Mouse (Mus musculus) neural tube, embryonic 10.5 days (tissue): ENCODE measurements around the gene Rsph3b.
"Not testable (repeated sequence)": the region's sequence is repeated elsewhere in the genome, so short reads cannot be mapped to it uniquely, and the experiment has no call there.

Source experiments
- DNase-seq: peaks from one replicate; pipeline ENCODE4 v3.0.0-alpha.2; 2017; ENCODE audit warnings: low spot score; ENCODE audit errors: extremely low spot score

Rsph3b gene

DNA sequence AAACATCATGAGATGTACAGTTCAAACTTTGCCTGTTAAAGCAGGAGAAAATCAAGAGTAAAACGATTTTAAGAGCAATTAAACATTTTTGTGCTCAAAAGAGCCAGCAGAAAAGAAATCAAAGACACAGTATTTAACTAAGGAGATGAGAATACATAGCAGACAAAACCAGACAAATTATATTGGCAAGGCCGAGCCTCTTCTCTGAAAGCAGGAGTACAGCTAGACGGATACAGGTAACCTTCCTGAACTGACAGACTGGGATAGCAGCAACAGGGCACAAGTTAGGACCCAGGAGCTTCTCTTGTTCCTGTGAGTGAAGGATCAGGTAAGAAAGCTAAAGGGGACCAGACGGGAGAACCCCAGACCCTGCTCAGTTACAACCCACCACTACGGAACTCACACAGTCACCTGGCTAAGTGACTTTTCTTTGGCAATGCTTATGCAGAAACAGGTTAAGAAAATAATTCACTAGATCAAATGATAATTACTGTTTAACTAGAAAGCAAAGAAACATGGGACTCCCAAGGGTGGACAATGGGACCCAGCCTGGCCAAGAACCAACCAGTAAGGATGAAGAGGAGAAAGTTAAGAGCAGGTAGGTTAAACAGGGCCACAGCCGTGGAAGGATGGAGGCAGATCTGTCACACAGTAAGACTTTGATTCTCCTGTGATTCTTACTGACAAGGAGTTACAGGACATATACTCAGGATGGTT is 11.2 kb upstream of the Rsph3b start:
- not testable (repeated sequence) for DNase-seq

DNA sequence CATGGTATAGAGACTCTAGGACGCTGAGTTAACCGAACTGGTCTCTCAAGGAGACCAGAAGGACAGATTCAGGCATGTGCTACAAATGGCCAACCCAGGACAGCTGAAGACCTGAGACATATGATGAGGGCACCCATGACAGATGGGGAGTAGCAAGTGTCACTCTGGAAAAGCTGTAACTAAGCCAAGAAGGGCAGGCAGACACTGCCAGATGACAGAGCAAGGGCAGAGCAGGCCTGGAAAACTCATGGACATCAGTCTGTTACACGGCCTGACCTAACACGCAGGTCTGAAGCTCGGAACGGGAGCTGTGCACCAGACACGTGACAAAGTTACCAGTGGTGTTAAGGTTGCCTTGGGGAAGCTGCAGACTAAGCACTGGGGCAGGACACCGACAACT is 10.4 kb upstream of the Rsph3b start:
- not testable (repeated sequence) for DNase-seq

DNA sequence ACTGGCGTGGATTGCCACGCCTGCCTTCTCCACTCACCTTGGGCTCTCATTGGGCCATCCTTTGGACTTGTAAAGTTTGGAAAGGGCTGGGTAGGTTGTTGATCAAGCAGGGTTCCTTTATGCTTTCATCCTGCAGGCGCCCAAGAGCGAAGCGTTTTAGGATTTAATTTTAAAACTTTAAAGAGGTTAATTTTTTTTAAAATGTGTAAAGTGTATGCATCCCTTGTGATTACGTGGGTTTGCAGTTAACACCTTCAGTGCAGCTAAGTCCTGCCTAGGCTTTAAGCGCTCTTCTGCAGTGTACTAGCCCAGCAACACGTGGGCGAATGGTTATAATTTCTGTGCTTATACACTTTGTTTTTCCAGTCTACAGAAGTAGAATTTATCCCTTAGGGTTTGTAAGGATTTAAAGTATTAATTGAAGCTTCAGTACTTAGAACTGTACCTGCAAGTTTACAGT is 317 bp upstream of the Rsph3b start:
- DNase-seq: not testable (repeated sequence)

DNA sequence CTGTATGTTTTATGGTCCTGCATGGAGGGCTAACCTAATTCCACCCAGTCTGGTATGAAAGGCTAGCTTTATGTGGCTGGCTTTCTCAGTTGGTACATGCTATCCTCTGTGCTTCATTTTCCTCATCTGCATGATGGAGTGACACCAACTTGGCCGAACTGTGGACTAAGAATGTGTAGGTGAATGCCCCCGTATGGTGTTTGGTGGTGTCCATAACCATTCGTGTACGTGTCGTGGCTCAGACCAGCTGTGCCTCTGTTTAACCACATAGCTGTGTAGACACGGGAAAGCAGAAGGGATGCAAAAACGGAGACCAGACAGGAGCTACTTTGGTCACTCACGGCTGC is 872 bp downstream of the Rsph3b start:
- DNase-seq: not testable (repeated sequence)

DNA sequence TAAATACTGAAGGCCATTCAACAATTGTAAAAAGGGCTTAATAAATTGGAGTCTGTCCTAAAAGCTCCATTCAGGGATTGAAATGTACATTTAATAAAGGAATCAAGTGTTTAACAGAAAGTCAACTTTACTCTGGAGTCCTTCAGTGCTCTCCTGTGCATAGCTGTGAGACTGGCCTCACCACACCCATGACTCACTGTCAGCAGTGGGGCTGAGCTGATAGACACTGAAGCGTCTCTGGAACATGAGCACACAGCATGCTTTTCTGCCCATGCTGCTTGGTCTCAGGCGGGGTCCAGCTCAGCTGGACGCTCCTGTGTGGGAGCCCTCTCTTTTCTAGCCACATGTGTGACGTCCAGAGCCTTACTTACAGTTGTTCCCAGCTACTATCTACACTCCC is 5.9 kb downstream of the Rsph3b start:
- not testable (repeated sequence) for DNase-seq

DNA sequence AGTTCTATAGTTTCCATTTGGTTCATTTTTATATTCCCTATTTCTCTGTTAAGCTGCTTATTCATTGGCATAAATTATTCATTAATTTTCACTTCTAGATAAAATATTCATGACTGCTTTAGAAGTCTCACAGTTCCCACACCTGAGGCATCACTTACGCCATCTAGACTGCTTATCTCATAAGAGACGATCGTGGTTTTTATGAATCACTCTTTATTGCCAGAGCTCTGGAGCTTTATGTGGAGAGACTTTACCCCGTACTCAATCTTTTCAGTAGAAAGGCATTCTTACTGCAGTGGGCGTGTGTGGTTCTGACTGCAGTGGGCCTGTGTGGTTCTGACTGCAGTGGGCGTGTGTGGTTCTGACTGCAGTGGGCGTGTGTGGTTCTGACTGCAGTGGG is 16.9 kb downstream of the Rsph3b start:
- not testable (repeated sequence) for DNase-seq

DNA sequence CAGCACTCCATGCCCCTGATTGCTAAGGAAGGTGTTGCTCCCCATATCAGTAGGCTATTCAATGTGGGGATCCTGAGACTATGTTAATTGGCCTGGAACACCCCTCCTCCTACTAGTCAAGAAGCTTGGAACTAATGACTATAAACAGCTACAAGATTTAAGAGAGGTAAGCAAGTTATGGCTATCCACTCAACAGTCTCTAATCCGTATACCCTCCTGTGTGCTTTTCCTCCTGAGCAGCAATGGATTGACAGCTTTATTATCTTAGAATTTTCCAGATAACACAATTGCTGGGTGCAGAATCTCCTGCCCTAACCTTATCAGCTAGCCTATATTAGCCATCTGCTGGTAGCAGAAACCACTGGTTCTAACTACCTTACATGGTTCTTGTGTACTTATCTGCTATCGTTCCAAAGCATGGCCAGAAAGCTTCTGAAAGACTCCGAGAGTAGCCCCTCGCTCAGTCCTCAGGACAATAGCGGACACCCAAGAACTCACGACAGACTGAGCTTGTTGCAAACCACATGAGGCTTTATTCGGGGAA is 28.1 kb downstream of the Rsph3b start:
- DNase-seq: not testable (repeated sequence)

DNA sequence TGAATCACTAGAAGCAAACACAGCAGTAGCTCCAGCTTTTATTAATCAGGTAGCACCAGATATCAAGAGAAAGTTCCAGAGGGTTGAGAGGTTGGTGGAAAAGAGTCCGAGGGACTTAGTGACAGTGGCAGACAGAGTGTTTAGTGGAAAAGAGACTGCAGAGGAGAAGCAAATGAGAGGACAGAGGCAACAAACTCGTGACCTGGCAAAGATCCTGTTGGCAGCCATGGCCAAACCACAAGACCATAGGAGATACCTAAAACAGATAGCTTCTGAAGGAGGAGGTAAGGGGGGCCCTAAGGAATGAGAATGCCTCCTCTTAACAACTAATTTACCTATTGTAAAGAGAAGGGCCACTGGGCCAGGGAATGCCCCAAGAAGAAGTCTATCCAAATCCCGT is 29.1 kb downstream of the Rsph3b start:
- not testable (repeated sequence) for DNase-seq

DNA sequence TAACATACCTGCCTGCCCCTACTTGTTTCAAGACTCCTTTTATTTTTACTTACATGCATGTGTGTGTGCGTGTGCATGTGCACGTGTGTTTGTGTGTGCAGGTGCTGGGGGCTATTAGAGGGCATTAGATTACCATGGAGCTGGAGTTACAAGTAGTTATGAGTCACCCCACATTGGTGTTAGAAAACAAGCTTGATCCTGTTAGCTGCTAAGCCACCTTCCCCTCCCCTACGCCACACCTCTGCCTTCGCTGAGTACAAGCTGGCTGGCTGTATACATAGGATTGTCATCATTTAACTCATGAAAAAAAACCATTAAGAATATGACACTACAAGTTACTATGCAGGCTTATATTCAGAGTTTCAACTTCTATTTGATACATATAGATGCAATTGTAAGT is 33.2 kb downstream of the Rsph3b start:
- DNase-seq: not testable (repeated sequence)

DNA sequence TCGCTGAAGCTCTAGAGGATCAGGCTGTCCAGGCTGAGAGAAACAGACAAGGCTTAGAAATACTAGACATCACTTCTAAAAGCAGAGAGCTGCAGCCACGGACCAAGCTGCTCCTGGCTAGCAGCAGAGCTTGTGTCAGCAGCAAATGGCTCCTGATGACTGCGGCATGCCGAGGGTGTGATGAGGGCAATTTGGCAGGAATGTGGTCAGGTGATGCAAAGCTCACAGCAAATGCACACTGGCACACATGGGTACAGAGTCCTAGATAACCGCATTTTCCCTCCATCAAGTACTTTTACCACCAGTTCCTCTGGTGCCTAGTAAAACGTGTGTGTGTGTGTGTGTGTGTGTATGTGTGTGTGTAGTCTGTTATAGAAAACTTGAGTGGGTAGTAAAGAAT is 34.4 kb downstream of the Rsph3b start:
- not testable (repeated sequence) for DNase-seq

DNA sequence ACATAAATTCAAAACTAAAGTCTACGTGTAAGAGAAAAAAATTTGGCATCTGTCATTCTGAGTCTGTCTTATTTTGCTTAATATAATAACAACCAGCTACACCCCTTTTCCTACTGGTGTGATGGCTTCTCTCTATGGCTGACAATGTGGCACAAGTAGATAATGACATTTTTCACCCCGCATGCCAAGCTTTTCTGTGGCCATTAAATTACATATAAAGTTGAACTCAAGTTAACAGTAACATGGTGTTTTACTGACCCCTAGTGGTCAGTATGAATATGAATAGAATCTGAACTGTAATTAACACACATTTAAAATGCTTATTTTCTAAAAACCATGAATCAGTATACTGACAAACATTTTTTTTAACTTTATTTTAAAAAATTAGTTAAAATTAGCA is 48.1 kb downstream of the Rsph3b start:
- not testable (repeated sequence) for DNase-seq

DNA sequence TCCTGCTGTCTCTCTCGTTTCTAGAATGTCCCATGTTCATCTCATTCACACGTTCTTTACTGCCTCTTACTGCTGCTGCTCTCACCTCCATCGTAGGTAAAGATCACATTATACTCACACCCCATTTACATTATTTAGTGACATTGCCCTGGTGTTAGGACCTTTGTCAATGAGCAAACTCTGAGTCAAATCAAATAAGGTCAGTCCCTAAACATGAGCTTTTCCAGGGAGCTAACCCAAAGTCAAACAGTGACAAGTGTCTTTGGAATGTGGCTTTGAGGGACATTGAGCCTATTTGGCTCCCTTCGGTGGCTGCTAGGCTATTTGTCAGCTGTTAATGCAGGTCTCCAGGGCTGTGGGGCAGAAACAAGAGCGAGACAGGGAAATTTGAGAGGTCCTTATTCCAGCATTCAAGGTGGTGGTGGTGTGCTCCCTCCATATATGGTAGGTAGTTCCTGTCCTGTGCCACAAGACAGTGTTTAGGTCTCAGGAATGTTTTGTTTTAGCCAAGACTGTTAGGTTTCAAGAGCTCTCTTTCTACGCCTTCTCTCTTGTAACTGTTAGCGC is 50.4 kb downstream of the Rsph3b start:
- not testable (repeated sequence) for DNase-seq

DNA sequence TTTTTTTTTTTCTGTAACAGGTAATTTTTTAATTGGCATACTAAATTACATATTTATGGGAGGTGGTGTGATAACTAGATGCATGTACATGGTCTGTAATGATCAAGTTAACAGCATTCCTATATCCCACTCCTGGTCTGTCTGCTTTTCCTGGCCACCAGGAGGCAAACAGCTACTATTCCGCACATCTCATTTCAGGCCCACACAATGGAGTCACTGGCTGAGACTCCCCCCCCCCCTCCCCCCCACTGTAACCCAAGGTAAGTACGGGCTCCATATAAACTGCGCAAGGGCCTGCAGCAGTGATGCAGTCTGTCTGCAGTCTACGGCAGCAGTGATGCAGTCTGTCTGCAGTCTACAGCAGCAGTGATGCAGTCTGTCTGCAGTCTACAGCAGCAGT is 51.7 kb downstream of the Rsph3b start:
- no peak for DNase-seq

DNA sequence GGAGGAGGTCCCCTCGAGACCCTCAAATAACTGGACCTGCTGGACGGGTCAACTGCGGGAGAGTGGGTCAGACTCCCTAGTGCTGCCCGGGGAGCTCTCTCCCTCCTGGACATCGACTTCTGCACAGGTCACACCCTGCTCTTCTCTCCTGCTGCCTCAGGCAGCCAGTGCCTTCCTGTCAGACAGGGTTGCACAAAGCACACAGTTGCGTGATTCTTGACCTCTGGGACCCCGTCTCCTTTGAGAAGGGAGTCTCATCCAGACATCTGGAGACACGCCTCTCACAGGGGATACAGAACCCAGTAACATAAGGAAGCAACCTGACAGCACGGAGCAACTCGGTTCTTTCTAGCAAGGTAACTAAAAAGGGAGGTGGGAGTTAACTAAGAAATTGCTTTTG is 55.1 kb downstream of the Rsph3b start:
- no peak for DNase-seq

DNA sequence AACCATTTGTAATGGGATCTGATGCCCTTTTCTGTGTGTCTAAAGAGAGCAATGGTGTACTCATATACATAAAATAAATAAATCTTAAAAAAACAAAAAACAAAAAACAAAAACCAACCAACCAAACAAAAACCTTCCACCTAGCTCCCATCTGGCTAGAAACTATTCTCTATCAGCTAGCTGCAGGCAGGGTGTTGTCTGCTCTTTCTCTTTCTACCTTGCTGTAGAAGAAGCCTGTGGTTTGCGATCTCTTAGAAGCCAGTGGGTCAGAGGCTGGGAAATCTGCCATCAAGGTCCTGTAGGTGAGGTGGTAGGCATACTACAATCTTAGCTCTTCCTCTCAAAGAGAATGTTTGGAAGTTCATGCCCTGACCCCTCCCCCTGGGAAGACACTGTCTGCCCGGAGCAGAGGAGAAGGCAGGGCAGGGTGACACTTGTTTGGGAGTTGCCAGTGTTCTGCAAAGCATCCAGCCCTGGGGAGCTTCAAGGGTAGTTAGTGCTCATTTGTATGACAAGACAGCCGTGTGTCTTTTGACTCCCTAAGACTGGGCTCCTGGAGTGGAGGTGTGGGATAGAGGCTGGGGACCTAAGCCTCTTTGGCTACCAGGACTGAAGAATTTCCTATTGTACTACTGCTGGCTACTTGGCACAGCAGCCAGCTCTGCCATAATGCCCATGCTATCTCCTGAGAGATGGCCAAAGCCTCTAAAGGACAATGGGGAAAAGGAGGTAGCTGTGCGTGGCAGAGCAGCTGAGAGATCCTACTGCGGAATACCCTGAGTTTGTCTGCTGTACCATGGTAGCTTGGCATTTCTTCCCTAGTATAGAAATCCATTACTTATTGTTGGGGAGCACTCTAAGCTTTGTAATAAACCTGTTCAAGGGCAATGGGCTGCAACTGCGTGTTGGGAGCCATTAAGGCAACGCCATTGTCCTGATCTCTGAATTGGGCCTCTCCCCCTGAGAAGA is 56.2 kb downstream of the Rsph3b start:
- DNase-seq: no peak

DNA sequence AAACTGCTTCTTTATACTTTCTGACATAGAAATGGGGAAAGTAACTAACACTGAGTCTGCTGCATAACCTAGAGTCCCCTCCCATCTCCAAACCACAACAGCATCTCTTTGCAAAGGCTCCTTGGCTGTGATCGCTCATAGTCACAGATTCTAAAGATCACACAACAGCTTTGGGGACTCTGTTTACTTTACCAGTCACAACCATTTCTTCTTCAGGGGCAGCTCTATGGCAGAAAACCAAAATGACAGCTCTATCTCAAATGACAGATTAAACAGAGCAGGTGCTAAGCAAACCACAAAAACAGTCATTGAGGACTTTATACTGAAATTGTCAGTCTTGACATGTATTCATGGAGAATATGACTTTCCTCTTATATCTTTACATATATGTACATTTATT is 62.0 kb downstream of the Rsph3b start:
- no peak for DNase-seq

DNA sequence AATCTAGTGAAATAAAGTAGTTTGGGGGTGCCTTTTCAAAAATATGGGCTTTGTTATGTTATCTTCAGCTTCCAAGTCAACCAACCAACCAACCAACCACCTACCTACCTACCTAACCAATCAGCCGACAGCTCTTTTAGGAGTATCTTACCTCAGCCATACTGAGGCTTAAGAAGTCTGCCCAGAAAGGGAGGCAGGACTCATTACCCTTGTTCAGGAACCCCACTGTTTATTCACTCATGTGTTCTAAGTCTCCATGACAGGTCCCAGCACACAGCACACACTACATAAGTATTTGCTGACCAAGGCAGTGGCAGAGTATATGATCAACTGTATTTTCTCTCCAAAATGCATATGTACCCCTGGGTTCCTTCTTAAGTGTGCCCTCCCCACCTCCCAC is 64.0 kb downstream of the Rsph3b start:
- no peak for DNase-seq

DNA sequence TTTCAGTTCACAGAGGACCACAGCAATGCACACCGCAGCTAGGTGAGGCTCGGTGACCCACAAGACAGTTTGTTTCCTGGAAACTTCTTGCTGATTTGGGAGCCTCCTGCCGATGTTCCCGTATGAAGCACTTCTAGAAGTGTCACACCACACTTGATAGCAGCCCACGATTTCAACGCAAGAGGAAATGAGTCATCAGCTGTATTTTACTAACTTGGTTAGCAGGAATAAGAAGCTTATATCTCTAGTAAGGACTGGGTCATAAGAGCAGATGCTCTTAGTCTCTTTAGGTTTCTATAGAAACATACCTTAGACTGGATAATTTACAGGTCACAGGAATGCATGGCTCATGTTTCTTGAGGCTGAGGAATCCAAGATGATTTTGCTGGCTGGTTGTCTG is 67.2 kb downstream of the Rsph3b start:
- DNase-seq: no peak

DNA sequence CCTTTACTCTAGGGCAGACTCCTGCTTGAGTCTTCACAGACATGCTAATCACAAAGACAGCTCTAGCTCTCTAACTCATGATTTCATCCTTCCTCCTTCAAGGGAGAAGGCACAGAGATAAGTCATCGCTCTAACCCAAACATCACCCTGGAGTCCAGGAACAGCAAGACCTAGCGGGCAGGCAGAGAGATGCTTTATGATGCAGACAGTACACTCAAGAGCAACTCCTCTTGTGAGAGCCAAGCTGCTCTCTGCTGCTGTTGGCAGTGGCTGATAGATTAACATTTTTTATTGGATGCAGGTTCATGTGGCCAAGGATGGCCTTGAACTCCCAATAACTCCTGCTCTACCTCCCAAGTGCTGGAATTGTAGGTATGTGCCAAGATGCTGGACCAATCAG is 77.1 kb downstream of the Rsph3b start:
- no peak for DNase-seq

DNA sequence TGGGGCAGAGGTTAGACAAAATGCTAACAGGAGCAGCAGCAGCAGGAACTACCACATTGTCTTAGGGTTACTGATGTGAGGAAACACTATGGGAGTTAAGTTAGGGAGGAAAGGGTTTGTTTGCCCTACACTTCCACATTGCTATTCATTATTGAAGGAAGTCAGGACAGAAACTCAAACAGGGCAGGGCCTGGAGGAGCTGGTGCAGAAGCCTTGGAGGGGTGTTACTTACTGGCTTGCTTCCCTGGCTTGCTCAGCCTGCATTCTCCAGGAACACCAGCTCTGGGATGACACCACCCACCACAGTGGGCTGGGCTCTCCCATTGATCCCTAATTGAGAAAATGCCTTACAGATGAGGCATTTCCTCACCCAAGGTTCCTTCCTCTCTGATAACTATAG is 79.7 kb downstream of the Rsph3b start:
- DNase-seq: no peak

DNA sequence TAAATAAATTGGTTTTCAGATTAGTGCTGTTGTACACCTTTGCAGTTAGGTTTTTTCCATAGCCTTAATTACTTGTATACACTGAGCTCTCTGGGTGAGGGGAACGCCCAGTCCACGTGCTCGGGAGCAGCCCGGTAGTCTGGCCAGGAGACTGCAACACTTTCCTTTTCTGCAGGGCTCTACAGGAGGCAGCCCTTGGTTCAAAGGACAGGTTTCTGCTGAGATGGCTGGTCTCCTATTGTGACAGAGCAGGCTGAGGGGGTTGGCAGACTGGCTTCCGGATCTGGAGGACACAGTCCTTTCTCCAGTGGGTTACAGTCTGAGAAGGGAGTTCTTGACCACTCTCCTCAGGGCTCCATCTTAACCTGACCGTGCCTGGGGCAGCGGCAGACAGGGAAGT is 80.7 kb downstream of the Rsph3b start:
- no peak for DNase-seq

DNA sequence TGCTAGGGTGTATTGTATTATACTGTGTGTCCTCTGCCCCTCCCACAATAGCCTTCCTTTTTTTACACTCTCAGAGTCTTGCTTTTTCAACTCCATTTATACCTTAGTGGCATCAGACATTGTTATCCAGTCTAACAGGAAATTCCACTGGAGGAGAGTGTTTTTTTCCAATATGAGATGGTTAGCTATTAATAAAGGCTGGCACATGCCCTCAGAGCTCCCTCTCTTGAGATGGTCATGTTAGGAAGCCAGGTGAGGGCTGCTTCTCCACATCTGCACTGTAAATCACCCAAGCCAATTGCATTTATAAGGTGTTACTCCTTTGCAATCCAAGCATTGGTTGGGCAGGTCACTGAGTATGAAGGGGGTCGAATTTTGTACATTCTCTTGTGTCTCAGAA is 81.9 kb downstream of the Rsph3b start:
- DNase-seq: no peak
